Mouse (Mus musculus) leukemia stem cell, adult 10-12 weeks (primary cell): Measurements from ENCODE around the gene Agtr1b. TPM values are rescaled to one million over a fixed set of nuclear protein-coding genes. Genes with fewer than 3 reads are reported as not detected.

Source experiments
- polyA plus RNA-seq: library from polyadenylated mRNA; stranded (reverse); fragments of >175 nt; gene quantifications from 2 replicates; pipeline ENCODE4 v1.2.3, GENCODE M21; 2012; ENCODE audit warnings: low replicate concordance

Gene Agtr1b
- polyA plus RNA-seq, result not detected in 2 replicates

GRCm38 (mm10) chr3:20366558-20367522 is at the start of gene Agtr1b:
Agtr1b (minus strand) TSS chr3:20367177.

DNA sequence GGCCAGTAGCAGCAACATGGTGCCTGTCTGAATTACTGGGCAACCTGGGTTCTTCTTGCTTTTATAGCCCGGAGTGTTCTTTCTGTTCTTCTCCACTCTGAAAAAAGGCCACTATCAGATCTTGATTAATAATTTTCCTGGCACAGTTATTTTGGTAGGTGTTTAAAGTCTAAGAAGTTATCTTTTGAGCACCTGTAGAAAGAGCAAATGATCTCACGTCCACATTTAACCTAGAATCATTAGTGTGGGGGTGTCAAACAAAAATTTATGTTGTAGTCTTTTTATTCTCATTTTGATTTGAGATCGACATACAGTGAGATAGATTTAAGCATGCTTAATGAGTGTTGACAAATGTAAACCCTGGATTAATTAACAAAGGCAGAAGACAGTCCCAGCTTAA is 91.3 kb downstream of the Agtr1b start, which contains the start of gene Cpb1:
Gene Cpb1 (minus strand): TSS at position 101 of the 400 bp plus-strand sequence.

Other genes starting within 250 kb of the Agtr1b start
- gene Gyg, start 211.9 kb downstream of the Agtr1b start, polyA plus RNA-seq, result 2.9 and 7.7 TPM in 2 replicates
- gene Cpa3, start 125.0 kb downstream of the Agtr1b start, polyA plus RNA-seq, result 0.72 and 0.96 TPM in 2 replicates
- not detected in 2 replicates for gene Cpb1, start 91.4 kb downstream of the Agtr1b start, polyA plus RNA-seq